Mouse (Mus musculus) C2C12 (cell line): ENCODE measurements around the gene Wasf2.

Source experiments
- CTCF ChIP-seq: IDR thresholded peaks from one replicate; pipeline ENCODE4 v1.5.1; 2011; ENCODE audit not compliant: control insufficient read depth, insufficient read depth, insufficient read length
- FOSL1 ChIP-seq: IDR thresholded peaks from one replicate; pipeline ENCODE4 v1.8.0; 2011; ENCODE audit warnings: mild to moderate bottlenecking, low read length; ENCODE audit not compliant: poor library complexity, insufficient read depth, severe bottlenecking
- MAX ChIP-seq: IDR thresholded peaks from one replicate; pipeline ENCODE4 v1.6.1; 2011; ENCODE audit warnings: mild to moderate bottlenecking, control low read depth
- MYOD1 ChIP-seq: IDR thresholded peaks from one replicate; pipeline ENCODE4 v1.6.1; 2011; ENCODE audit warnings: low read depth; ENCODE audit not compliant: control insufficient read depth, insufficient read length
- USF1 ChIP-seq: IDR thresholded peaks from one replicate; pipeline ENCODE4 v1.6.1; 2011; ENCODE audit warnings: low read depth, mild to moderate bottlenecking, control low read depth, moderate library complexity

DNA sequence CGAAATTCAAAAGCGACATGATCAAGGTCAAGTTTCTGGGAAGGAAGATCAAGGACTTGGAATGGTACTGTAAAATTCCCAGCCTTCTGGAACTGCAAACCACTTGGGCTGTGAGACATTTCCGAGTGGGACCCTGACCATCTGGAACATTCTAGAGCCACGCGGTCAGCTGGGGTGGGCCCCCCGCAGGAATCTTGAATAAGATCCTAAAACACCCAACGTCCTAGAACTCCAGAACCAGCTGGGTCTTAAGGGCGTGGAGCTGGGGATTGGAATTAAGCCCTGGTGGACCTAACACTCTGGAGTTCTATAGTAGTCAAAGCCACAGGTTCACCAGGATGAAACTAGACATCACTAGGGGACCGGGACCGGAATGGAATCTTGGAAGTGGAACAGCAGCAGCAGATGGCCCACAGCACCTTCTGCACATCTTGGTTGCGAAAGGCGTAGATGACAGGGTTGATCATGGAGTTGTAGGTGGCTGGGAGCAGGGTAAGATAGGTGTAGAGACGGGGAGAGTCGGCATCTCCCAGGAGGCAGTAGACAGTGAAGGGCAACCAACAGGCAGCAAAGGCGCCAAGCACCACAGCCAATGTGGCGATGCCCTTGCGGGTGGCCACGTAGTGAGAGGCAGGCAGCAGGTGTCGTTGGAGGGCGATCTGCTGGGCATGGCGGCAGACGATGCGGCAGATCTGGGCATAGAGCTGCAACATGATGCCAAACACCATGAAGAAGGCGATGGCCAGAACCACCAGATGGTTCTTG lies 79.9 kb downstream of the Wasf2 start:
- TF ChIP-seq MYOD1: no peak
- TF ChIP-seq MAX: no peak
- TF ChIP-seq CTCF: no peak
- TF ChIP-seq USF1: no peak
- no peak for TF ChIP-seq FOSL1
